Mouse (Mus musculus) A20 (cell line): ENCODE data around the gene Acd.

Source experiments
- DNase-seq: peaks from one replicate; pipeline ENCODE4 v3.0.0-alpha.2; 2011; ENCODE audit warnings: low read depth, low spot score

Acd gene

GRCm38 (mm10) chr8:105700966-105701824 is at the start of gene Acd, which contains the start of gene Pard6a:
TSS of gene Acd (minus strand) at chr8:105701102.
TSS of gene Pard6a (plus strand) at chr8:105701148.
- DNase-seq: peak; percentile 97

- no peak for DNase-seq
Measured at GRCm38 (mm10) chr8:105750606-105751005, 49.7 kb upstream of the Acd start.

GRCm38 (mm10) chr8:105743301-105743700 is 42.4 kb upstream of the Acd start:
- DNase-seq: no peak

GRCm38 (mm10) chr8:105739216-105739615 is 38.3 kb upstream of the Acd start:
- DNase-seq: no peak

GRCm38 (mm10) chr8:105732186-105732585 is 31.3 kb upstream of the Acd start:
- no peak for DNase-seq

GRCm38 (mm10) chr8:105727397-105728124 is 26.7 kb upstream of the Acd start:
- DNase-seq: no peak

GRCm38 (mm10) chr8:105725726-105726125 is 24.8 kb upstream of the Acd start:
- DNase-seq: no peak

- no peak for DNase-seq
Measured at GRCm38 (mm10) chr8:105722861-105723260, 22.0 kb upstream of the Acd start.

- no peak for DNase-seq
Measured at GRCm38 (mm10) chr8:105719637-105720036, 18.7 kb upstream of the Acd start.

GRCm38 (mm10) chr8:105716302-105716945 is 15.5 kb upstream of the Acd start:
- no peak for DNase-seq

- DNase-seq: no peak
Measured at GRCm38 (mm10) chr8:105715042-105715441, 14.1 kb upstream of the Acd start.

- peak; percentile 85 for DNase-seq
Measured at GRCm38 (mm10) chr8:105714139-105714538, 13.2 kb upstream of the Acd start.

- no peak for DNase-seq
Measured at GRCm38 (mm10) chr8:105712286-105712685, 11.4 kb upstream of the Acd start.

GRCm38 (mm10) chr8:105709317-105709716 is 8.4 kb upstream of the Acd start:
- DNase-seq: no peak

GRCm38 (mm10) chr8:105708675-105709074 is 7.8 kb upstream of the Acd start:
- DNase-seq: no peak

- peak; percentile 91 for DNase-seq
Measured at GRCm38 (mm10) chr8:105707498-105708403, 6.8 kb upstream of the Acd start, which contains the start of the genes 4933405L10Rik and Enkd1. TSS of gene 4933405L10Rik (plus strand) at chr8:105707655. TSS of gene Enkd1 (minus strand) at chr8:105708210.

- DNase-seq: no peak
Measured at GRCm38 (mm10) chr8:105706426-105706825, 5.5 kb upstream of the Acd start.

GRCm38 (mm10) chr8:105704955-105705354 is 4.1 kb upstream of the Acd start:
- DNase-seq: no peak

- no peak for DNase-seq
Measured at GRCm38 (mm10) chr8:105704146-105704812, 3.4 kb upstream of the Acd start.

- DNase-seq: no peak
Measured at GRCm38 (mm10) chr8:105702731-105703415, 2.0 kb upstream of the Acd start.
